Mouse (Mus musculus) brain, adult 2 months (tissue): Measurements from ENCODE around the gene Rtkn.
A peak's percentile ranks its signal among the peaks of the same experiment; 100 is the strongest.

Experiments
- DNase-seq: peaks from one replicate; pipeline ENCODE4 v3.0.0; 2011; ENCODE audit warnings: low read depth, low spot score

Rtkn gene

DNA sequence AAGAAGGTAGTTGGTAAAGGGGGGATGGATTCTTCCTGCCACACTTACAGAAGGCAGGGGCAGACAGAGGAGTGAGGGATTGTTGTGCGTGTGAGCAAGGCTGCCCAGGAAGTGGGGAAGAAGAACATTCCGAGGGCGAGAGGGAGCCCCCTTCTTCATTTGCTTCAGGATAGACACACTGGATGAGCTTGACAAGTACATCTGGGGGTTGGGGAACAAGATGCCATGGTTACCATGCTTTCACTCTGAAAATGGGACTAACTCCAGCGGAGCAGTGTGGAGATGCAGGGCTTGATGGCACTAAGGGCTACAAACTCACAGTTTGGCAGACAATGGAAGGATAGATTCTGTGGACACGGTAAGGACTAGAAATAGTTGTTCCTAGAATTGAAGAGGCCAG is 35.8 kb downstream of the Rtkn start:
- peak; percentile 68 for DNase-seq

DNA sequence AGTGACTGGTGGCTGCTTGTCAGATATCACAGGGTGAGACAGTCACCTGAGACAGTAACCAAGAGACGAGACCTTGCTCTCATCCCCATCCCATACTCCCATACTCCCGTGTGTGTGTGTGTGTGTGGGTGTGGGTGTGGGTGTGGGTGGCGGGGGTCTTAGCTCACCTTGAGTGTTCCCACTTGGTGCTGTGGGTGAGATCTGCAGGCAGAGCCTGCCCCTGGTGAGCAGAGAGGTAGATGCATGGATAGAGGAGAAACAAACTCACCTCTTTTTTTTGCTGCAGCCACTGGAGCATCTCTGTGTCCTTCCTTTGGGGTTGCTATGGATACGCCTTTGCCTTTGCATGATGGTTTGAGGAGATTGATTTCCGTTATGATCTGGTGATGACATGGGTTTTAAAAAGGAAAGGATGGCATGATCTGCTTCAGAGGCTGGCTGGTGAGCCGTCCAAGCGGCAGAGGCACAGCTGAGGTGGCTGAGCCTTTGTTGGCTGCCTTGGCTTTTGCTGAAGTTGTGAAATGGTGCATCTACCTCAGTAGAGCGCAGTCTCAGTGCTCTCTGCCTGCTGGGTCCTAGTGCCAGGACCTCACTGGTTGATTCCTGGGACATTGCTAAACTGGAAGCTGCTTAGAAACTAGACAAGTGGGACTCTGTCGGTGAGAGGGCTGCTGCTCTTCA is 37.1 kb downstream of the Rtkn start:
- DNase-seq, result peak; percentile 95

DNA sequence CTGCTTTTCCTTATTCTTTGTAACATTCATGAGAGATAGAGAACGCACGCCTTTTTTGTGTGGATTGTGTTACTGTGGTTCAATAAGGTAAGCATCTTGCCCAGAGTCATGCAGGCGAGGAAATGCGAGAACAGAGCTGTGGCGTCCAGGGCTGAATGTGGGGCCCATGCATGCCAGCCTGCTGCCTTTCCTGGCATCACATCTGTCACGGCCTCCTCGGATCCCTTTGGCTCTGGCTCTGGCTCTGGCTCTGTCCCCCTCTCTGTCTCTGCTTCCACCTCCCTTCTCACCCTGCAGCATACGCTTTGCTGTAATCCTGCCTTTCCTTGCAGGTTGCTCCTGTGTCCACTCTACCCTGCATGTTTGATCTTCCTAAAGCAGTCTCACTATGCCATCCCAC is 40.7 kb downstream of the Rtkn start:
- no peak for DNase-seq

DNA sequence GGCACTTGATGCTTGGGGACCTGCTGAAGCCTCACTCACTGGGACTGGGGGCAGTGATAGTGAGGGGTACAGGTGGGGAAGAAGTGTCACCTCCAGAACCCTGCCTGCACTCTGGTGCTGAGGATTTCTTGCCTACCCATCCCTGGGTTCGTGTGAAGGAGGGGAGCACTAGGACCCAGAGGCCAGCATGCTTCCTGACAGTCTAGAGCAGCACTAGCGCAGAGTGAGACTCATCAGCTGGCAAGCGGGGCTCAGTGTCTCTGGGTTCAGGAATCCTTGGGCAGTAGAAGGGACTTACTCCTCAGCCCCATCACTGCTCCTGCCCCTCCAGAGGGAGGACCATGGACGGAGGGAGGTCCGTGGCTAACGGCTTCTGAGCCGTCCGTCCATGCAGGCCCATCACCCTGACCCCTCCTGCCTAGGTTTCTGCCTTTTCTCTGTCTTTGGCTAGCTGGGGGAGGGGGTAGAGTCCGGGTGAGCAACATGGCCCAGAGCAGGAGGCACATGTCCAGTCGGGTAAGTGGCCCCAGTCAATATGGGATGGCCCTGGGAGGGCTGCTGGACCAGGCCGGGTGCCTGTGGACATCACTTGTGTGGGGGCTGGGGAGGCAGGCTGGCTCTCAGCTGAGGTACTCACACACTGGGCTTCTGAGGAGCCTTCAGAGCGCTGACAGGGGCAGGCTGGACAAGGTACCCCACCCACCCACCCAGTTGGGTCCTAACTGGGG is 44.3 kb downstream of the Rtkn start:
- peak; percentile 98 for DNase-seq

DNA sequence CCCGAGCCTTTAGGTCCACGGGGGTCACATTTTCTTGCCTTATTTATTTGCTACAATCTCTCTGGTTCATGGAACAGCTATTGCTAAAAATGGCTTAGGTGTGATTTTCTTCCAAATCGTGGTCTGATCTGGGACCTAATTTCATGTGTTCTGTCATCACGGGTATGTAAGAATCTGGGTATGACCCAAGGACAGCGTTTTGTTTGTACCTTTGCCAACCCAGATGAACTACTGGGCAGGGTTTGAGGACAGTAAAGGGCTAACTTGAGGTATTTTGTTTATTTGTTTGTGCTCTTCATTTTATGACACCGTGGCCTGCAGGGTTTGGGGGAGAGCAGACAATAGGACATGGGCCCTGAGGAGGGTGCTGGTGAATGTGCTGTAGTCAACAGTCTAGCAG is 45.3 kb downstream of the Rtkn start:
- no peak for DNase-seq

DNA sequence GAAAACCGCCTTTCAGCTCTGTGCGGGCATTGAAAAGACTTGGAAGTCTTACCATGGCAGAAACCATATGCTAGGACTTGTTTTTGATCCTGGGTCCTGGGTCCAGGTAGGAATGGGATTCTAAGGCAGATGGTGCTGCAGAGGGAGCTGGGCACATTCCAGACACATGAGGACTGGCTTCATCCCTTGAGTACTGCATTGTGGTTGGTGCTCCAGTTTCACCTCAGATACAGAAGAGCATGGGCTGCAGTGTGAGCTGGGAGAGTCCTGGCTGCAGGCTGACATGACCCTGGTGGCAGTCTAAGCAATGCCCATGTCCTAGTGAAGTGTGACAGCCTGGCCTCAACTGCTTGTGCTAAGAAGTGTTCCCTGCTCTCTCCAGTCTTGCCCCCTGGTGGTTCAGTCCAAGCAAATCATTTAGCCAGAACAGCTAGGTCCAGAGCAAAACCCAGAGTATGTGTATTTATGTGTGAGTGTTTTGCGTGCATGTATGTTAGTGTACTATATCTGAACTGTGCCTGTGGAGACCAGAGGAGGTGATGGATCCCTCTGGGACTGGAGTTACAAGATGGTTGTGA is 49.7 kb downstream of the Rtkn start:
- peak; percentile 64 for DNase-seq

DNA sequence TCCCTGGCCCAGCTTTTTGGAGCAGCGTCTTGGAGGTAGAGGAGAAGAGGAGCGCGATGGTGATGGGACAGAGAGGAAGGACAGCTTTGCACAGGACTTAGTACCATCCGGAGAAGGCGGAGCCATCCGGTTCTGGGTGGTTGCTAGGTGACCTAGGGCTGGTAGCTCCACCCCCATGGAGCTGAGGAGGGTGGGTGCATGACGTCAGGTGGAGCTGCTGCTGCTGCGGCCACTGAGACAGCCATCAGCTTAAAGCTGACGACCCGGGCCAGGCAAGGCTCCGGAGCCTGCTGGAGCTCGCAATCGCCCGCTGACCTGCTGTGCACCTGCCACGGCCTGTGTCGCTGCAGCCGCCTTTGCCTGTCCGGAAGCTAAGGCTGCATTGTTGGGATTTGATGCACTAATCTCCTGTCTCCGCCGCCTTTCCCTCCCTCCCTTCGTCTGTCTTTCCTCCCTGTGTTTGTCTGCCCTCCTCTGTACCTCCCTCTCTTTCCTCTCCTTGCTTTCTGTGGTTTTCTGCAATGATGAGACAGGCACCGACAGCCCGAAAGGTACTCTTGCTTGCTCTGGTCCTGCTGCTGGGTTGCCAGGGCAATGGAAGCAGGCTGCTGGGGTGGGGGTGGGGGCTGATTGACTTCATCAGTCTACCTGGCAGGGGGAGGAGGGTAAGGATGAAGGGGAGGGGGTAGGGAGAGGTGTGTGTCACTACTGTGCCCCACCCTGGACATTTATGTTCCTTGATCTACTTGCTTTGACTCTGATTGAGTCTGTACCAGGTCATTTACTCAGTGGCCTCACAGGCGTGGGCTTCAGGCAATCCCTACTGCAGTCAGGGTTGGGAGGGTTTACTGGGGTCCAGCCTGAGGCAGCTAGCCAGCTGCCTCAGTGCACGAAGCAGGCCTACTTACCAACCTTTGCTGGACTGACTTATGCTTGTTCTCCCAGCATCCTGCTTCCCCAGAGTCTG is 50.9 kb downstream of the Rtkn start:
- peak; percentile 99 for DNase-seq

DNA sequence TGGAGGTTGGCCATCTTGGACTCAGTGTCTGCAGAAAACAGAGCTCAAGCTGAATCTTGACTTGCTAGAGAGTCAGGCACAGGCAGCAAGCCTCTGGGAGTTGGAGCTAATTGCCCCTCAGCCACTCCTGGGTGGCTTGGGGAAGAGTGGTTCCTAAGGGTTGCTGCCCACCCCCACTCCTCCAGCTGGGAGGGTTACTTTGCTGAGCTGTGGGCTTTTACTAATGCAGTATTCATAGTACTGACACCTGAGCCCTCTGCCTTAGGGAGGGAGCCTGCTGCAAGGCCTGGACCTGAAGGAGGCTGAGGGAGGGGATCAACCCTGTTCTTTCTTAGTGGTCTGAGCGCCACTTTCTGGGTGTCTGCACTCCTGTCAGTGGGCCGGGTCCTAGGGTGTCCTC is 51.7 kb downstream of the Rtkn start:
- DNase-seq, result no peak

DNA sequence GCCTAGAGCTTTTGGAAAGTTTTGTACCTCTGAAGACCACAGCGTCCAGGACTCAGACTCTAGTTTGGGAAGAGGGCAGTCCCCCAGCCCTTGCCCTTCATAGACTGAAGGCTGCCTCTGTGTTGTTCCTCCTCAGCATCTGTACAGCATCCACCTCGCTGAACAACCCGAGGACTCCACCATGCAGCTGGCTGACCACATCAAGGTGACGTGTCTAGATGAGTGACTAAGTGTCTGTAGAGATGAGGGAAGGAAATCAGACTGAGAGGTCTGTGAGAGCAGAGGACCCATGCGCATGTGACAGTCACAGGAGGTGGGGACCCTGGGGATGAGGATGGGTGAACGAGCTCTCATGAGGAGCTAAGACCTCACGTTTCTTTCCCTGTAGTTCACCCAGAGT is 58.3 kb downstream of the Rtkn start:
- DNase-seq, result no peak

DNA sequence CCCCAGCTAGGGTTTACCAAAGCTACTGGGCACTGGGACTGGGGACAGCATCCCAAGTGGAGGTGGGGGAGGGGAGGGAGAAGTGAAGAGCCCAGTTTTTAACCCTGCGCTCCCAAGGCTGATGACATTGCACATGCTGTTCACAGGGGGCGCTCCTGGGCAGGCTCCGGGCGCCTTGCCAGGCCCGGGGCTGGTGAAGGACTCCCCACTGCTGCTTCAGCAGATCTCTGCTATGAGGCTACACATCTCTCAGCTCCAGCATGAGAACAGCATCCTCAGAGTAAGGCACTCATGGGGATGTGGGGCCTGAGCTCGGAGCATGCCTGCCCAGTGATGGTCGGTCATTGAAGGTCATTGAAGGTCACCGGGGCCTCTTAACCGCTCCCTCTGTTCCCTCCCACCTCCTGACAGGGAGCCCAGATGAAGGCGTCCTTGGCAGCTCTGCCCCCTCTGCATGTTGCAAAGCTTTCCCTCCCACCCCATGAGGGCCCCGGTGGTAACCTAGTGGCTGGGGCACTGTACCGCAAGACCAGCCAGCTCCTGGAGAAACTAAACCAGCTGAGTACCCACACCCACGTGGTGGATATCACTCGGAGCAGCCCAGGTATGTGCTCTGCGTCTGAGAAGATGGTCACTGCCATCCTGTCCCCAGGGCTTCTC is 62.2 kb downstream of the Rtkn start:
- peak; percentile 89 for DNase-seq
